14 mouse cellular contexts compared by ENCODE assay signal in the genomic region with DNA sequence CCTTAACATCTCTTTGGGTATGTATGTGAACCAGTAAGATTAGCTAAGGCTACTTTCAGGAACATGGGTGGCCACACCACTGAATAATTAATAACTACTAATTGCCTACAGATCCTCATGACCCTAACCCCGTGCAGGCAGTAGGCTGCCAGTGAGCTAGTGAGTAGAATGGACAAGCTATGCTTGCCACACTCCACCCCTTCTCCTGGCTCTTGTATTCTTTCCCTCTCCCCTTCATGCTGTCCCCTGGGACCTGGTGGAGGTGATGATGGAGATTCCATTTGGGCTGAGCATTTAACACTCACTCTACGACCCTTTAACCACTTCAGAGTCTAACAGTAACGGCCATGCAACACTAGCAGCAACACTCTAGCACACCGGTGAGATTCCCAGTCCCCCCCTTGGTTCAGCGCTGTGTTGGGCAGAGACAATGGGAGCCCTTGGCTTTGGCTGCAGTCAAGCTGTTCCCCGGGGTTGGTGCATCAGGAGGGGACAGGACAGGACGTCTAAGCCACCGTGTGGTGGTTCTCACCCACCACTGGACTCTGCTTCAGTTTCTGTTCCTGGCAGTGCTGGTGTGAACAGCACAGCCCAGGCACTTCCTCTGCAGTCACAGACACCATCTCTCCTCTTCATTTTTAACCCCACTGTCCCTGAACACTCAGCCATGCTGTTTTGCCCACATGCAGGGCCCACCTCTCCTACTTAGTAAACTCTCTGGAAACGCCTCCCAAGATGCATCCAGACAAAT. TPM values are rescaled to one million over a fixed set of nuclear protein-coding genes. Genes with fewer than 3 reads are reported as not detected.
DNase-seq lines count a peak whose midpoint lies in the region; ATAC-seq and TF ChIP-seq lines count a peak whose summit lies in the region.
"Had no signal": no experiment of that assay in that cellular context is flagged by ENCODE, and none has a peak within 500 bp of the region (broad histone marks: within the 10 kb centered on the region; RNA-seq: fewer than 3 reads in every experiment).

No protein-coding gene starts in this region.

- intact Hi-C loops in heart, postnatal 10 days (cut with DNase I) = loop anchor here (2.0 kb wide), 1 partner anchor 48 kb away; no protein-coding TSS in a partner anchor

- TF ChIP-seq CTCF in forebrain, postnatal 0 days (IDR thresholded peaks at IDR 0.05; ENCODE audit: low read depth) = no peak

- no peaks in the 10 kb centered on the region for H3K36me3 ChIP-seq in forebrain, postnatal 0 days (ENCODE audit: insufficient read depth)
- no peaks in the 10 kb centered on the region for H3K36me3 ChIP-seq in neural tube, embryonic 12.5 days
- H3K36me3 ChIP-seq: kidney, embryonic 15.5 days had no signal

- H3K4me1 ChIP-seq in forebrain, postnatal 0 days (ENCODE audit: insufficient read depth) = 0 out of 2 replicates have a peak, but pooled peaks cover 6% of the 10 kb centered on the region
- peaks cover 30% of the 10 kb centered on the region for H3K4me1 ChIP-seq in neural tube, embryonic 12.5 days
- H3K4me1 ChIP-seq: kidney, embryonic 15.5 days had no signal

- whole genome bisulfite sequencing in forebrain, postnatal 0 days = 31% methylated on average over 9 of the region's 9 CpGs
- 36% methylated on average over 9 of the region's 9 CpGs for WGBS in neural tube, embryonic 12.5 days

- H3K4me3 ChIP-seq in forebrain, postnatal 0 days (ENCODE audit: low read depth, low read length) = no peak overlapping the region
- no peak overlapping the region for H3K4me3 ChIP-seq in neural tube, embryonic 12.5 days
- H3K4me3 ChIP-seq: kidney, embryonic 15.5 days had no signal

- ATAC-seq in forebrain, postnatal 0 days = peak; percentile 25
- peak; percentile 76 for ATAC-seq in megakaryocyte progenitor cell, adult 5-6 weeks (replicated peaks; ENCODE audit: poor library complexity)
- peak; percentile 59 for ATAC-seq in neural tube, embryonic 12.5 days (ENCODE audit: low FRiP score, low read depth)
- no peak for ATAC-seq in megakaryocyte-erythroid progenitor cell, adult 5-6 weeks (replicated peaks; ENCODE audit: low FRiP score, low TSS enrichment, poor library complexity, severe bottlenecking)
- ATAC-seq in cerebellum, adult (ENCODE audit: insufficient number of reproducible peaks, low FRiP score, low TSS enrichment) = no peak

- DNase-seq in embryo, embryonic 9.5 days (ENCODE audit: extremely low spot score) = peak; percentile 15
- DNase-seq in forebrain, postnatal 0 days = no peak
- DNase-seq in T-cell, adult 2 months (ENCODE audit: low spot score) = no peak
- no peak for DNase-seq in heart, postnatal 10 days
- DNase-seq: cerebellum, postnatal 10 days; lung, embryonic 14.5 days; right cerebral cortex, adult 18-20 months had no signal

- H3K27ac ChIP-seq in forebrain, postnatal 0 days (ENCODE audit: low read depth, low read length) = no peak overlapping the region
- H3K27ac ChIP-seq in neural tube, embryonic 12.5 days = no peak overlapping the region; the same call in 1 of the 2 replicates
- H3K27ac ChIP-seq: kidney, embryonic 15.5 days had no signal

- no peaks in the 10 kb centered on the region for H3K27me3 ChIP-seq in forebrain, postnatal 0 days (ENCODE audit: insufficient read depth, low read length)
- H3K27me3 ChIP-seq in neural tube, embryonic 12.5 days (replicated peaks) = 0 out of 2 replicates have a peak, but pooled peaks cover 2% of the 10 kb centered on the region

- H3K9me3 ChIP-seq in forebrain, postnatal 0 days (ENCODE audit: low read length) = no peaks in the 10 kb centered on the region
- no peaks in the 10 kb centered on the region for H3K9me3 ChIP-seq in neural tube, embryonic 12.5 days
- H3K9me3 ChIP-seq: kidney, embryonic 15.5 days had no signal

- H3K4me2 ChIP-seq in forebrain, postnatal 0 days (ENCODE audit: low read depth) = no peak overlapping the region
- peak overlapping the region; percentile 48 for H3K4me2 ChIP-seq in neural tube, embryonic 12.5 days (replicated peaks)
- H3K4me2 ChIP-seq: kidney, embryonic 15.5 days; lung, embryonic 14.5 days had no signal

- H3K9ac ChIP-seq in forebrain, postnatal 0 days = no peak overlapping the region
- H3K9ac ChIP-seq in neural tube, embryonic 12.5 days = no peak overlapping the region
- H3K9ac ChIP-seq: kidney, embryonic 15.5 days; lung, embryonic 14.5 days had no signal

RNA-seq across cellular contexts. Expression of gene Dmrtb1, which starts 2.8 kb away (rescaled TPM):
- total RNA-seq in forebrain, postnatal 0 days (2014; rRNA removed) = 9.6 and 14.0 TPM in 2 replicates
- 13.6 and 21.7 TPM in 2 replicates for polyA plus RNA-seq in forebrain, postnatal 0 days (2015; fragmentation: Nextera tagmentation; extraction: Ambion mirVana)
- total RNA-seq in megakaryocyte progenitor cell, adult 5-6 weeks (2015) = 0.66 TPM in 1 of 2 replicates, not detected in the other
- total RNA-seq in megakaryocyte progenitor cell, adult 5-6 weeks (2017) = 0.75 TPM in 1 of 2 replicates, not detected in the other
- polyA plus RNA-seq in neural tube, embryonic 12.5 days (2016; fragmentation: Nextera tagmentation; extraction: Ambion mirVana) = 19.1 and 23.3 TPM in 2 replicates
- total RNA-seq in megakaryocyte-erythroid progenitor cell, adult 5-6 weeks (2014; fragmentation: Nextera tagmentation) = not detected in 2 replicates
- total RNA-seq in megakaryocyte-erythroid progenitor cell, adult 5-6 weeks (2017) = not detected in 2 replicates
- total RNA-seq in heart, postnatal 10 days (2021) = not detected
- total RNA-seq: gastrocnemius, adult 8-10 months had no signal
- polyA plus RNA-seq: heart, embryonic 16.5 days; kidney, embryonic 15.5 days; lung, embryonic 14.5 days had no signal

Comparison
In these comparisons a context has a peak if more than half of its experiments do, and no peak if none do; other contexts are left out.
1. ATAC-seq: peak in forebrain, postnatal 0 days (single experiment), megakaryocyte progenitor cell, adult 5-6 weeks (single experiment) and neural tube, embryonic 12.5 days (single experiment); none in megakaryocyte-erythroid progenitor cell, adult 5-6 weeks (single experiment) and cerebellum, adult (single experiment).